Mouse (Mus musculus): ENCODE data around the gene Egfem1.

- TF ChIP-seq E2F4 (IDR thresholded peaks at IDR 0.05; ENCODE audit: insufficient read depth) (no peak), POLR2A (IDR thresholded peaks at IDR 0.05; ENCODE audit: insufficient read length, low read depth) (no peak), MYOD1 (IDR thresholded peaks at IDR 0.05; ENCODE audit: control insufficient read depth in 1 of 3, insufficient read length in 2 of 3, low read depth in 2 of 3) (no peak), MAX (IDR thresholded peaks at IDR 0.05; ENCODE audit: low read depth) (no peak), MYOG (IDR thresholded peaks at IDR 0.05; ENCODE audit: control insufficient read depth in 1 of 3, insufficient read depth in 1 of 3, insufficient read length in 2 of 3, low read depth in 2 of 3) (no peak), TCF12 (IDR thresholded peaks at IDR 0.05; ENCODE audit: insufficient read depth, poor library complexity, severe bottlenecking) (no peak), REST (IDR thresholded peaks at IDR 0.05; ENCODE audit: insufficient read depth, insufficient read length) (no peak), POLR2AphosphoS2 (IDR thresholded peaks at IDR 0.05; ENCODE audit: insufficient read length, low read depth) (no peak), USF1 (IDR thresholded peaks at IDR 0.05; ENCODE audit: low read depth) (no peak)
Measured at GRCm38 (mm10) chr3:29293230-29293629, 211.4 kb downstream of the Egfem1 start.
